Mouse (Mus musculus): ENCODE results near the gene 2810006K23Rik.
"Not testable (repeated sequence)": the region's sequence is repeated elsewhere in the genome, so short reads cannot be mapped to it uniquely, and the experiment has no call there.

2810006K23Rik gene

DNA sequence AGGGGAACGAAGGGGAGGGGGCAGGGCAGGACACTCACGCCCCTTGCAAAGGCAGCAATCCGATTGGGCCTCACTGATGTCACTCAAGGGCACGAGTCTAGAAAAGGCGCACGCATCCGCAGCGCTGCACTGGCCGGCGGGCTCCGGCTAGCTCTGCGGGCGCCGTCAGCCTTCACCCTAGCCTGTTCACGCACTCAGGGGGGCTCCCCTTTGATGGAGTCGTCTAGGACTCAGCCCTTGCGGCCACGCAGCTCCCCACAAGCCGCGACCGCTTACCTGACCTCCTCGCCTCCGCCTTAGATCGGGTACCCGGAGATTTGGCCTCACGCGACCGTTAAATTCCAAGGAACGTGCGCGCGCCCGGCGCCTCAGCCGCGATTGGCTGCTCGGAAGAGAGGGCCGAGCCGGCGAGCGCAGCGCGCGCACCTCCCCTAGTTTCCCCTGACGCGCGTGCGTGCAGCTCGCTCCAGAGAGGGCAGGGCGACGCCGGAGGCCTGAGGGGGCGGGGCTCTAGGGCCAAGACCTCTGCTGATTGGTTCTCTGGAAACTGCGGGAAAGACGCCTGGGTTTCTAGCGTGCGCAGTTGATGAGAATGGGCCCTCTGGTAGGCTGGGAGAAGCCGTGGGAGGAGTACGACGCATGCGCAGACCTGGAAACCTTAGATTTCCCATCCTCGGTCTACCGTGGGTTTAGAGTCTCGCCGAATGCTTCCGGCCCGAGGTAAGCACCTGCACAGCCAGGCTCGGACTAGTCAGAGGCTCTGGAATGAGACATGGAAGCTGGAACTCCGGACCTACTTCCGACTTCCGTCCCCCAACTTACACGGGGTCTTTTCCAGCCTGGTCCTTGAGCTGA, at the start of gene 2810006K23Rik, which contains the start of gene Mphosph9:
Gene 2810006K23Rik (plus strand): TSS at position 580 of the 855 bp plus-strand sequence.
Gene Mphosph9 (minus strand): TSS at position 463 of the 855 bp plus-strand sequence.
- in situ Hi-C loops (cut with MboI, MseI), result no loop called here

DNA sequence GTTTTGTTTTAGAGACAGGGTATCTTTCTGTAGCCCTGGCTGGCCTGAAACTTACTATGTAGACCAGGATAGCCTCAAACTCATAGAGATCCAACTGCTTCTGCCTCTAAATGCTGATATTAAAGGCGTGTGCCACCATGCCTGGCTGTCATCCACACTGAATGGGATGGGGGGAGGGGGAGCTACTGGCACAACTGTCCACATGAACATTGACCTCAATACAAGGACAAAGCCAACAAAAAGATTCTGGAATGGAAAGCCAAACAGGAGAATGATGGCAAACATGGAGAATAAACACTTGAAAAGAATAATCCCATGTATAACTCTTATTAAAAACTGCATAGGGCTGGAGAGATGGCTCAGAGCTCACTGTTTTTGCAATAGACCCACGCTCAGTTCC, 45.0 kb upstream of the 2810006K23Rik start:
- in situ Hi-C loops (cut with MboI, MseI), result loop anchor here in 1 of 2 experiments (25.0 kb wide), 1 partner anchor 429 kb away; no protein-coding TSS in a partner anchor

DNA sequence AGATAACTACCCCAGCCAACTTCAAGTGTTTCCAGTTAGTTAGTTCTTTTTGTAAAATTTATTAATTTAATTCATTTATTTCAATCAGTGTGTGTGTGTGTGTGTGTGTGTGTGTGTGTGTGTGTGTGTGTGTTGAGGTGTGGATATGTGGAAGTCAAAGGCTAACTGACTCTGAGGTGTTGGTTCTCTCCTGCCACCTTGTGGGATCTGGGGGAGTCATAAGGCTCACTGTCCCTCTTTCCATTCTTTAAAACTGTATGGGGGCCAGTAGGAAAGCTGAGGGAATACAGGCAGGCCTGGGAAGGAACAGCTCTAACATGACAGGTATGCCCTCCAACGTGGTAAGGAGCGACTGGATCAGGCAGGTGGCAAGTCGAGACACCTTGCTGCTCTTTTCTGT, 43.6 kb upstream of the 2810006K23Rik start:
- in situ Hi-C loops (cut with MboI, MseI), result loop anchor here in 1 of 2 experiments (25.0 kb wide), 1 partner anchor 428 kb away; no protein-coding TSS in a partner anchor

DNA sequence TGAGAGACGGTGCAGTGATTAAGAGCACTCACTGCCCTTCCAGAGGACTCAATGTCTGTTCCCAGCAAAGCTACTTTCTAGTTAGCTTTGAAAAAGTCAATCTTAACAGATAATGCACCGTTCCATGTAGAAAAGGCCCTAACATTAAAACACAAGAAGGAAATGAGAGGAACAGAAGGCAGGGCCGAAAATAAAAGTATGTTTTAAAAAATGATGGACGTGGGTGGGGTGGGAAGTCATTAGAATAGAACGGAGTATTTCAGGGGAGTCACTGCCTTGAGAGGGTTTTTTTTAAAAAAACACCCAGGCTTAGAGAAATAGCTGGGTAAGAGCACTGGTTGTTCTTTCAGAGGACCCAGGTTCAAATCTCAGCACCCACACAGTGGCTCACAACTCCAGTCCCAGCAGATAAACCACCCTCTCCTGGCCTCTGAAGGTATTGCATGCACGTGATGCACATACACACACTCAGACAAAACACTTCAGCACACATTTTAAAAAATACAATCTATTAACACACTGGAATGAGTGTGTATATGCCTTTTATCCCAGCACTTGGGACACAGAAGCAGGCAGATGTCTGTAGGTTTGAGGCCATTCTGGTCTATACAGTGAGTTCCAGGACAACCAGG, 40.2 kb upstream of the 2810006K23Rik start:
- in situ Hi-C loops (cut with MboI, MseI), result loop anchor here in 1 of 2 experiments (25.0 kb wide), 1 partner anchor 425 kb away; no protein-coding TSS in a partner anchor

DNA sequence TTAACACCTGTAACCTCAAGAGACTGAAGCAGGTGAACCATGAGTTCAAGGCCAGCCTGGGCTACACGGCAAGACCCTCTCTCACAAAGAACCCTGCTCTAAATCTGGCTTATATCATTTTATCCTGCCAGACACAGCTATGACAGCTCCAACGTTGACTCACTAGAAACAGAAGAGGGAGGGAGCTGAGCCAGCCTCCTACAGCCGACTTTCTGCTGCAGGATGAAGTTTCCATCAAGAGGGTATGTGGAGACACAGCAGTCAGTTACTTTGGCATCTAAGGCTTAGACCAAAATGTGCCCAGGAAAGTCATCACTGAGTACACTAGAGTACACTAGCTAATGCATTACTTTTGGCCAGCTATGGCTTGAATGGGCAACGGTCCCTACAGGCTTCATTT, 37.7 kb upstream of the 2810006K23Rik start:
- in situ Hi-C loops (cut with MboI, MseI), result loop anchor here (5.0 to 25.0 kb wide), 4 partner anchors 123 to 422 kb away; no protein-coding TSS in a partner anchor

DNA sequence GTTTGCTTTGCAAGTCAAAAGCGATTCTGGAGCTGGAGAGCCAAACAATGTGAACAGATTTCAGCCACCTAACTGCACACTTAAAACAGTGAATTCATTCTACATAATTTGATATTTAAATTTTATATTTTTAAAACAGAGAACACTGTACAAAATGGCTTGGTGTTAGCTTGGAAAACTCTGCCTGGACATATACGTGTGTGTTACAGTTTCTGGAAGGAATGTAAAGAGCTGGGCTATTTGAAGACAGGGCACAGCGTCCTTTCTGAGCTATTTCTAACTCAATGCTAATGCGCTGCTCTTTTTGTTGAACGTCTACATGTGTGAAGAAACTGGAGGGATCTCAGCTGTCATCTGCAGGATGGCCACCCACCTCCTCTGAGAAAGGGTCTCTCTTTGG, 33.9 kb upstream of the 2810006K23Rik start:
- in situ Hi-C loops (cut with MboI, MseI), result loop anchor here (5.0 to 25.0 kb wide), 4 partner anchors 127 to 418 kb away; no protein-coding TSS in a partner anchor

- in situ Hi-C loops (cut with MboI, MseI), result loop anchor here (10.0 to 25.0 kb wide), 2 partner anchors 132 to 416 kb away; no protein-coding TSS in a partner anchor
Observed at GRCm38 (mm10) chr5:124296475-124296874, 31.4 kb upstream of the 2810006K23Rik start.

- in situ Hi-C loops (cut with MboI, MseI), result loop anchor here (10.0 to 25.0 kb wide), 2 partner anchors 135 to 413 kb away; no protein-coding TSS in a partner anchor
Observed at GRCm38 (mm10) chr5:124299307-124299706, 28.6 kb upstream of the 2810006K23Rik start.

- in situ Hi-C loops (cut with MboI, MseI), result no loop called here
Observed at GRCm38 (mm10) chr5:124300132-124300531, 27.8 kb upstream of the 2810006K23Rik start.

- in situ Hi-C loops (cut with MboI, MseI), result not testable (repeated sequence)
Observed at GRCm38 (mm10) chr5:124302853-124303252, 25.0 kb upstream of the 2810006K23Rik start.

GRCm38 (mm10) chr5:124309155-124309554, 18.7 kb upstream of the 2810006K23Rik start:
- in situ Hi-C loops (cut with MboI, MseI), result no loop called here

DNA sequence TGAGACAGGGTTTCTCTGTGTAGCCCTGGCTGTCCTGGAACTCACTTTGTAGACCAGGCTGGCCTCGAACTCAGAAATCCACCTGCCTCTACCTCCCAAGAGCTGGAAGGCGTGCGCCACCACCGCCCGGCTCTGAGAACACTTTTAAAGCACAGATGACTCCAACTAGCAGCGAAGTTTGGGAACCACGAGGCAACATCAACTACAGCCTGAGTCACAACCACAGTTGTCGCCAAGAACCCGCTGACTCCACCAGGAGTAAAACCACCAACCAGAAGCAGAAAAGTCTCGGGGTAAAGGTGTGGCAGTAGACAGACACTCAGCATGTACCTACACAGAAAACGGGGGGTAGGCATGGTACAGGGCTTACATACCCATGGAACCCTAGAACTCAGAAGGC, 17.8 kb upstream of the 2810006K23Rik start:
- in situ Hi-C loops (cut with MboI, MseI), result no loop called here

- in situ Hi-C loops (cut with MboI, MseI), result no loop called here
Observed at GRCm38 (mm10) chr5:124315498-124315897, 12.4 kb upstream of the 2810006K23Rik start.

- in situ Hi-C loops (cut with MboI, MseI), result no loop called here
Observed at GRCm38 (mm10) chr5:124315941-124316340, 11.9 kb upstream of the 2810006K23Rik start.

- in situ Hi-C loops (cut with MboI, MseI), result no loop called here
Observed at GRCm38 (mm10) chr5:124317648-124318047, 10.2 kb upstream of the 2810006K23Rik start.

- in situ Hi-C loops (cut with MboI, MseI), result no loop called here
Observed at GRCm38 (mm10) chr5:124326829-124327228, 1.1 kb upstream of the 2810006K23Rik start.

DNA sequence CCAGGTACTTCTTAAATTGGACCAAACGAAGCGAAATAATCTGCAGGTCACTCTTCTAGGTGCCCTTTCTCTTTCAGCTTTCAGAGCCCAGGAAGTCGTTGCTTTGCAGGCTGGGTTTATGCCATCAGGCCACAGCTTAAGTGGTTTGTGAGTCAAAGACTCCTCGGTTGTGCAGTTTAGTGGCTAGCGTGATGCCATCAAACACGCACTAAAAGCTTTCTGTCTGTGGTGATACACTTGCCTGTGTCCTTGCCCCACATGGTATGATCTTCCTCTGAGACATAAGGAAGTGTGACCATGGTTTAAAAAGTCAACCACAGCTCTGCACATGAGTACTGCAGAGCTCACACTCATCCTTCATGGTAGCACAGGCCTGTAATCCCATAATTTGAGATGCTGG, 2.2 kb downstream of the 2810006K23Rik start:
- in situ Hi-C loops (cut with MboI, MseI), result loop anchor here in 1 of 2 experiments (10.0 kb wide), 1 partner anchor 385 kb away; no protein-coding TSS in a partner anchor

DNA sequence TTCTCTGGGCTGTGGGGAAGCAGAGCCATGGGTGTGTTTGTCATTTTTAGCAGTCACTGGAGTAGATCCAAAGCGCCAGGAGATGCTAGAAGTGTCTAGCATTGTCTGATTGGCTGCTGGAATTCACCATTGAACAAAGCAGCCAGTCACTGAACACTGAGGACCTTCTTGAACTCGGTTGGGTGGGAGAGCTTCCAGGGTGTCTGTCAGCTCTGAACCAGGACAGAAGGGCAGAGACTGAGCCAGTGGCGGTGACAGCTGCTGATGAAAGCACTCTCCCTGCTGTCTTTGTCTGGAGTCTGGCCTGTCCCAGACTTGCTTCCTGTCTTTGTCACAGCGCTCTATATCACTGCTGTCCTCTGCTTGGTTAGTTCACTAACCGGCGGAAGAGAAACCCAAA, 6.5 kb downstream of the 2810006K23Rik start:
- in situ Hi-C loops (cut with MboI, MseI), result loop anchor here in 1 of 2 experiments (10.0 kb wide), 1 partner anchor 380 kb away; no protein-coding TSS in a partner anchor

DNA sequence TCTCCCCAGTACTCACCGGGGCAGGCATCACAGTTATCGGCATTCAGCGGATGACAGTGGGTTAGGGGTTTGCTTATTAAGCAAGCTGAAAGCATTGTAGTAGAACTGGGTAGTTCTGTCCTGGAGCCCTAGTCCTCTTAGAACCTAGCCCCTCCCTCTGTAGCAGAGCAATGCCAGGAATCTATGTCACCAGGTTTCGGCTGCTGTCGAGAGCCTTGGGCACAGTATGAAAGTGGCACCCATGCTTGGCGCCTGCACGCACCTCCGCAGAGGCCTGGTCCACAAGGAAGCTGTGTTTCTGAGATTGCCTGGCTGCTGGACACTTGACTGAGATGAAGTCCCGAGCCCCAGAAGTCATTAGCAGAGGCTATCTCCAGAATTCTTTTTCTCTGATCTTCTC, 9.2 kb downstream of the 2810006K23Rik start:
- in situ Hi-C loops (cut with MboI, MseI), result loop anchor here in 1 of 2 experiments (10.0 kb wide), 1 partner anchor 378 kb away; no protein-coding TSS in a partner anchor

GRCm38 (mm10) chr5:124337909-124338308, 10.0 kb downstream of the 2810006K23Rik start:
- in situ Hi-C loops (cut with MboI, MseI), result loop anchor here in 1 of 2 experiments (10.0 kb wide), 1 partner anchor 377 kb away; no protein-coding TSS in a partner anchor

DNA sequence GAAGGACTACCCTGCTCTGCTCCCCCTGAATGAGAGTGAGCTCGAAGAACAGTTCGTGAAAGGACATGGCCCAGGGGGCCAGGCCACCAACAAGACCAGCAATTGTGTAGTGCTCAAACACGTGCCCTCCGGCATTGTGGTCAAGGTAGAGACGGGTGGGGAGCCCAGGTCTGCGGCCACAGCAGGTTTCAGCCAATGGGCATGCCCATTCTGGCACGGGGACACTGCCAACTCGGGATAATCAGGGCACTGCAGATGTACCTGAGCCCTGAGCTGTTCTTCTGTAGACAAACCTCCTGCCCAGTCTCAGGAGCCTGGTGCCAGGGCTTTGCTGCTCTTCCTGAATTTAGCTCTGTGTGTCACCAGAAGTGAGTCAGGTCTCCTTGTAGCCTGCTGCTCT, 10.9 kb downstream of the 2810006K23Rik start:
- in situ Hi-C loops (cut with MboI, MseI), result loop anchor here in 1 of 2 experiments (10.0 kb wide), 1 partner anchor 376 kb away; no protein-coding TSS in a partner anchor
